In genomic region chr8:104540710-104541514, GRCm38 (mm10) we compare ENCODE assay signal across 7 mouse cellular contexts. TPM values are rescaled to one million over a fixed set of nuclear protein-coding genes. Genes with fewer than 3 reads are reported as not detected.
DNase-seq lines count a peak whose midpoint lies in the region; ATAC-seq lines count a peak whose summit lies in the region.

No protein-coding gene starts in this region.

- H3K27ac ChIP-seq in embryonic facial prominence, embryonic 10.5 days (replicated peaks), result 0 out of 2 replicates have a peak overlapping the region, but pooled peaks have one; percentile 3
- H3K27ac ChIP-seq in hindbrain, embryonic 12.5 days, result no peak overlapping the region
- no peak overlapping the region for H3K27ac ChIP-seq in limb, embryonic 11.5 days (replicated peaks; ENCODE audit: low read depth, low read length)
- no peak overlapping the region for H3K27ac ChIP-seq in neural tube, embryonic 12.5 days

- no peaks in the 10 kb centered on the region for H3K9me3 ChIP-seq in embryonic facial prominence, embryonic 10.5 days
- H3K9me3 ChIP-seq in hindbrain, embryonic 12.5 days (replicated peaks), result no peaks in the 10 kb centered on the region
- H3K9me3 ChIP-seq in limb, embryonic 11.5 days (ENCODE audit: control insufficient read depth, low read length), result no peaks in the 10 kb centered on the region
- H3K9me3 ChIP-seq in neural tube, embryonic 12.5 days, result no peaks in the 10 kb centered on the region

- peak overlapping the region; percentile 62 for H3K9ac ChIP-seq in hindbrain, embryonic 12.5 days
- H3K9ac ChIP-seq in limb, embryonic 11.5 days (ENCODE audit: low read length), result peak overlapping the region; percentile 22; the same call in 1 of the 2 replicates
- peak overlapping the region; percentile 49 for H3K9ac ChIP-seq in neural tube, embryonic 12.5 days

- ATAC-seq in CD4-positive, CD25-positive, alpha-beta regulatory T cell, adult 4 months, result peak; percentile 26
- peak; percentile 65 for ATAC-seq in hindbrain, embryonic 12.5 days (ENCODE audit: low FRiP score)
- ATAC-seq in limb, embryonic 11.5 days (ENCODE audit: insufficient number of reproducible peaks, low FRiP score, low TSS enrichment, low read depth), result no peak
- ATAC-seq in neural tube, embryonic 12.5 days (ENCODE audit: low FRiP score, low read depth), result peak; percentile 49

- WGBS in embryonic facial prominence, embryonic 10.5 days, result under 1% methylated on average over 76 of the region's 76 CpGs
- WGBS in hindbrain, embryonic 12.5 days, result under 1% methylated on average over 68 of the region's 76 CpGs
- 1% methylated on average over 65 of the region's 76 CpGs for WGBS in limb, embryonic 11.5 days
- WGBS in neural tube, embryonic 12.5 days, result under 1% methylated on average over 76 of the region's 76 CpGs

- peaks cover 22% of the 10 kb centered on the region for H3K4me1 ChIP-seq in embryonic facial prominence, embryonic 10.5 days
- peaks cover 17% of the 10 kb centered on the region for H3K4me1 ChIP-seq in hindbrain, embryonic 12.5 days
- no peaks in the 10 kb centered on the region for H3K4me1 ChIP-seq in limb, embryonic 11.5 days (ENCODE audit: control insufficient read depth, insufficient read depth, low read length)
- peaks cover 11% of the 10 kb centered on the region for H3K4me1 ChIP-seq in neural tube, embryonic 12.5 days

- peak overlapping the region; percentile 65 for H3K4me3 ChIP-seq in embryonic facial prominence, embryonic 10.5 days
- peak overlapping the region; percentile 51 for H3K4me3 ChIP-seq in hindbrain, embryonic 12.5 days
- peak overlapping the region; percentile 38 for H3K4me3 ChIP-seq in limb, embryonic 11.5 days (ENCODE audit: low read depth, low read length)
- H3K4me3 ChIP-seq in neural tube, embryonic 12.5 days, result peak overlapping the region; percentile 43

- peaks cover 83% of the 10 kb centered on the region for H3K27me3 ChIP-seq in embryonic facial prominence, embryonic 10.5 days (replicated peaks; ENCODE audit: low read depth, poor library complexity, severe bottlenecking)
- peaks cover 66% of the 10 kb centered on the region for H3K27me3 ChIP-seq in hindbrain, embryonic 12.5 days
- peaks cover 59% of the 10 kb centered on the region for H3K27me3 ChIP-seq in limb, embryonic 11.5 days (ENCODE audit: control insufficient read depth, insufficient read depth, low read length)
- peaks cover 61% of the 10 kb centered on the region for H3K27me3 ChIP-seq in neural tube, embryonic 12.5 days (replicated peaks)

- DNase-seq in ES-CJ7 (ENCODE audit: low read depth, low spot score), result peak; percentile 31
- peak; percentile 54 for DNase-seq in embryonic facial prominence, embryonic 10.5 days (ENCODE audit: low spot score)
- DNase-seq in limb, embryonic 11.5 days (ENCODE audit: low spot score), result no peak
- no peak for DNase-seq in natural killer cell, adult 2 months (ENCODE audit: low spot score in 2 of 2)

- no peaks in the 10 kb centered on the region for H3K36me3 ChIP-seq in embryonic facial prominence, embryonic 10.5 days (replicated peaks)
- no peaks in the 10 kb centered on the region for H3K36me3 ChIP-seq in hindbrain, embryonic 12.5 days
- no peaks in the 10 kb centered on the region for H3K36me3 ChIP-seq in limb, embryonic 11.5 days (ENCODE audit: control insufficient read depth, insufficient read depth, low read length)
- H3K36me3 ChIP-seq in neural tube, embryonic 12.5 days, result no peaks in the 10 kb centered on the region

- H3K4me2 ChIP-seq in hindbrain, embryonic 12.5 days (replicated peaks), result peak overlapping the region; percentile 98
- peak overlapping the region; percentile 80 for H3K4me2 ChIP-seq in limb, embryonic 11.5 days (ENCODE audit: low read depth, severe bottlenecking)
- H3K4me2 ChIP-seq in neural tube, embryonic 12.5 days (replicated peaks), result peak overlapping the region; percentile 91

RNA-seq across cellular contexts. Expression of gene Car7, which starts 6.4 kb away (rescaled TPM):
- polyA plus RNA-seq in CD4-positive, CD25-positive, alpha-beta regulatory T cell, adult 4 months (2017; shearing (Covaris generic)), result 1 to 10 TPM; 4.5 to 7.3 TPM
- polyA plus RNA-seq in embryonic facial prominence, embryonic 10.5 days (2016; fragmentation: Nextera tagmentation; extraction: Ambion mirVana), result 0.75 and 1.00 TPM in 2 replicates
- polyA plus RNA-seq in hindbrain, embryonic 12.5 days (2016; fragmentation: Nextera tagmentation; extraction: Ambion mirVana), result 1.2 and 1.5 TPM in 2 replicates
- 0.57 and 0.61 TPM in 2 replicates for polyA plus RNA-seq in limb, embryonic 11.5 days (2014; fragmentation: Nextera tagmentation; extraction: Ambion mirVana)
- 1.3 and 1.4 TPM in 2 replicates for polyA plus RNA-seq in neural tube, embryonic 12.5 days (2016; fragmentation: Nextera tagmentation; extraction: Ambion mirVana)

RNA-seq across cellular contexts. Expression of gene Nae1, which starts 6.5 kb away (rescaled TPM):
- polyA plus RNA-seq in CD4-positive, CD25-positive, alpha-beta regulatory T cell, adult 4 months (2017; shearing (Covaris generic)), result 10 to 100 TPM; 80.6 to 94.4 TPM
- polyA plus RNA-seq in embryonic facial prominence, embryonic 10.5 days (2016; fragmentation: Nextera tagmentation; extraction: Ambion mirVana), result 124 and 137 TPM in 2 replicates
- polyA plus RNA-seq in hindbrain, embryonic 12.5 days (2016; fragmentation: Nextera tagmentation; extraction: Ambion mirVana), result 114 and 130 TPM in 2 replicates
- 138 and 142 TPM in 2 replicates for polyA plus RNA-seq in limb, embryonic 11.5 days (2014; fragmentation: Nextera tagmentation; extraction: Ambion mirVana)
- polyA plus RNA-seq in neural tube, embryonic 12.5 days (2016; fragmentation: Nextera tagmentation; extraction: Ambion mirVana), result 112 and 124 TPM in 2 replicates

RNA-seq across cellular contexts. Expression of gene Terb1, which starts 31.2 kb away (rescaled TPM):
- under 1 TPM in 1 of 2 experiments, not detected in 1; 0.42 TPM for polyA plus RNA-seq in CD4-positive, CD25-positive, alpha-beta regulatory T cell, adult 4 months (2017; shearing (Covaris generic))
- 0.19 and 0.26 TPM in 2 replicates for polyA plus RNA-seq in embryonic facial prominence, embryonic 10.5 days (2016; fragmentation: Nextera tagmentation; extraction: Ambion mirVana)
- 0.22 and 0.34 TPM in 2 replicates for polyA plus RNA-seq in hindbrain, embryonic 12.5 days (2016; fragmentation: Nextera tagmentation; extraction: Ambion mirVana)
- 0.24 and 0.30 TPM in 2 replicates for polyA plus RNA-seq in limb, embryonic 11.5 days (2014; fragmentation: Nextera tagmentation; extraction: Ambion mirVana)
- 0.18 and 0.27 TPM in 2 replicates for polyA plus RNA-seq in neural tube, embryonic 12.5 days (2016; fragmentation: Nextera tagmentation; extraction: Ambion mirVana)

RNA-seq across cellular contexts. Expression of gene Pdp2, which starts 50.3 kb away (rescaled TPM):
- polyA plus RNA-seq in CD4-positive, CD25-positive, alpha-beta regulatory T cell, adult 4 months (2017; shearing (Covaris generic)), result 10 to 100 TPM; 21.4 to 28.3 TPM
- polyA plus RNA-seq in embryonic facial prominence, embryonic 10.5 days (2016; fragmentation: Nextera tagmentation; extraction: Ambion mirVana), result 15.4 and 16.0 TPM in 2 replicates
- polyA plus RNA-seq in hindbrain, embryonic 12.5 days (2016; fragmentation: Nextera tagmentation; extraction: Ambion mirVana), result 13.7 and 14.9 TPM in 2 replicates
- polyA plus RNA-seq in limb, embryonic 11.5 days (2014; fragmentation: Nextera tagmentation; extraction: Ambion mirVana), result 16.7 and 19.0 TPM in 2 replicates
- polyA plus RNA-seq in neural tube, embryonic 12.5 days (2016; fragmentation: Nextera tagmentation; extraction: Ambion mirVana), result 17.2 and 17.5 TPM in 2 replicates

Comparison
In these comparisons a context has a peak if more than half of its experiments do, and no peak if none do; other contexts are left out.
1. DNase-seq: peak in ES-CJ7 (single experiment) and embryonic facial prominence, embryonic 10.5 days (single experiment); none in limb, embryonic 11.5 days (single experiment) and natural killer cell, adult 2 months (0 of 2).
2. Peak in every context shown above with its lines, with median percentiles within 50 percentile points of each other: H3K4me3 ChIP-seq, H3K4me2 ChIP-seq and H3K9ac ChIP-seq.